7 mouse cellular contexts compared by ENCODE assay signal in the genomic region with DNA sequence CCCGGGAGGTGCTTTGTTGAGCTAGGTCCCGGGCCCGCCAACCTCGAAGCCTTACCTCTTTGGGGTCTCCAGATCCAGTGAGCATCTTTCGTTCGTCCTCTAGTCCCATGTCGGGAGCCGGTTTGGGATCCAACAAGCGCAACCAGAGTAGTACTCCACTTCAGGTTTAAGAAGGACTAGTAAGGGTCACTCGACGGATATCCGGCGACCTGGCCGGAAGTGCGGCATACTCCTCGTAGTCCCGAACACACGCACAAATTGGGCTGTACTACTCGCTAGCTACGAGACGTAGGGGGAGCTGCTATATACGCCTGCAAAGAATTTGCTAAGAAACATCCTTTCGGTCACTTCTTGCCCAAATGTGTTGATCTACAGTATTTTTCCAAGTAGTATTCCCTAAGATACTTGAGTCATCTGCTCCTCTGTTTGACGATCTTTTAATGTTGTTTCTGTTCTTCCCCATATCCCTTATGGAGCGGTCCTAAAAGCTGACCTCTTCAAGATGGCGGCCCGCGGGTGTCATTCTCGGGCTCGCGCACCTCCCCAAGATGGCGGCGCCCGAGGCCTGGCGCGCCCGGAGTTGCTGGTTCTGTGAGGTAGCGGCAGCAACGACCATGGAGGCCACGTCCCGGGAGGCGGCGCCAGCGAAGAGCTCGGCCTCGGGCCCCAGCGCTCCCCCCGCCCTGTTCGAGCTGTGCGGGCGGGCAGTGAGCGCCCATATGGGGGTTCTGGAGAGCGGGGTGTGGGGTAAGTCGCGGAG. TPM values are rescaled to one million over a fixed set of nuclear protein-coding genes. Genes with fewer than 3 reads are reported as not detected.
A peak's percentile ranks its signal among the peaks of the same experiment; 100 is the strongest.
DNase-seq lines count a peak whose midpoint lies in the region; ATAC-seq lines count a peak whose summit lies in the region.

A gene (minus strand): TSS at position 211 of the 760 bp plus-strand sequence.
A gene (plus strand): TSS at position 409 of the 760 bp plus-strand sequence.

- no peaks in the 10 kb centered on the region; the same call in 1 of the 2 replicates for H3K36me3 ChIP-seq in embryonic facial prominence, embryonic 11.5 days (replicated peaks; ENCODE audit: control insufficient read depth, insufficient read depth, low read depth, low read length)
- H3K36me3 ChIP-seq in limb, embryonic 10.5 days = peaks cover 17% of the 10 kb centered on the region
- H3K36me3 ChIP-seq in midbrain, embryonic 13.5 days = peaks cover 8% of the 10 kb centered on the region

- H3K4me2 ChIP-seq in embryonic facial prominence, embryonic 11.5 days (ENCODE audit: low read depth, low read length) = peak within 1 kb of the TSS; percentile 72
- H3K4me2 ChIP-seq in midbrain, embryonic 13.5 days (replicated peaks) = peak within 1 kb of the TSS; percentile 97

- H3K9ac ChIP-seq in embryonic facial prominence, embryonic 11.5 days (replicated peaks; ENCODE audit: low read length) = peak within 1 kb of the TSS; percentile 88
- peak within 1 kb of the TSS; percentile 98 for H3K9ac ChIP-seq in midbrain, embryonic 13.5 days (replicated peaks)

- H3K9me3 ChIP-seq in embryonic facial prominence, embryonic 11.5 days (replicated peaks; ENCODE audit: control insufficient read depth, low read length) = no peaks in the 10 kb centered on the region
- H3K9me3 ChIP-seq in limb, embryonic 10.5 days (replicated peaks) = no peaks in the 10 kb centered on the region
- no peaks in the 10 kb centered on the region for H3K9me3 ChIP-seq in midbrain, embryonic 13.5 days

- H3K4me1 ChIP-seq in embryonic facial prominence, embryonic 11.5 days (ENCODE audit: control insufficient read depth, insufficient read depth, low read length) = no peaks in the 10 kb centered on the region
- H3K4me1 ChIP-seq in limb, embryonic 10.5 days = peaks cover 29% of the 10 kb centered on the region
- peaks cover 36% of the 10 kb centered on the region for H3K4me1 ChIP-seq in midbrain, embryonic 13.5 days (replicated peaks)

- H3K4me3 ChIP-seq in embryonic facial prominence, embryonic 11.5 days (ENCODE audit: low read depth, low read length) = peak within 1 kb of the TSS; percentile 98
- H3K4me3 ChIP-seq in limb, embryonic 10.5 days = peak within 1 kb of the TSS; percentile 96
- H3K4me3 ChIP-seq in midbrain, embryonic 13.5 days (replicated peaks) = peak within 1 kb of the TSS; percentile 97

- peak; percentile 97 for DNase-seq in adrenal gland, postnatal 14 days
- DNase-seq in embryonic facial prominence, embryonic 11.5 days (ENCODE audit: low spot score) = peak; percentile 96
- peak; percentile 94 for DNase-seq in kidney, adult 11 months
- peak; percentile 95 for DNase-seq in limb, embryonic 10.5 days (ENCODE audit: low spot score)
- peak; percentile 88 for DNase-seq in spleen, adult 12 weeks (ENCODE audit: low spot score)

- H3K27ac ChIP-seq in embryonic facial prominence, embryonic 11.5 days (replicated peaks; ENCODE audit: low read depth, low read length) = peak within 1 kb of the TSS; percentile 97
- H3K27ac ChIP-seq in limb, embryonic 10.5 days = peak within 1 kb of the TSS; percentile 98
- H3K27ac ChIP-seq in midbrain, embryonic 13.5 days = peak within 1 kb of the TSS; percentile 96

- H3K27me3 ChIP-seq in embryonic facial prominence, embryonic 11.5 days (ENCODE audit: control insufficient read depth, insufficient read depth, low read length) = no peaks in the 10 kb centered on the region
- no peaks in the 10 kb centered on the region for H3K27me3 ChIP-seq in limb, embryonic 10.5 days (ENCODE audit: low read depth, poor library complexity, severe bottlenecking)
- no peaks in the 10 kb centered on the region for H3K27me3 ChIP-seq in midbrain, embryonic 13.5 days

- ATAC-seq in embryonic facial prominence, embryonic 11.5 days (replicated peaks; ENCODE audit: insufficient number of reproducible peaks, low FRiP score, low TSS enrichment, low read depth) = peak; percentile 90
- ATAC-seq in granulocyte monocyte progenitor cell, adult 5-6 weeks (replicated peaks; ENCODE audit: poor library complexity, severe bottlenecking) = peak; percentile 76
- peak; percentile 94 for ATAC-seq in midbrain, embryonic 13.5 days

- under 1% methylated on average over 55 of the region's 55 CpGs for WGBS in embryonic facial prominence, embryonic 11.5 days
- WGBS in limb, embryonic 10.5 days = under 1% methylated on average over 55 of the region's 55 CpGs
- under 1% methylated on average over 55 of the region's 55 CpGs for WGBS in midbrain, embryonic 13.5 days

RNA-seq across cellular contexts. Expression of the first gene that starts in this region (rescaled TPM):
- 944 and 957 TPM in 2 replicates for total RNA-seq in adrenal gland, postnatal 14 days (2021)
- polyA plus RNA-seq in embryonic facial prominence, embryonic 11.5 days (2014; fragmentation: Nextera tagmentation; extraction: Ambion mirVana) = 445 and 455 TPM in 2 replicates
- total RNA-seq in granulocyte monocyte progenitor cell, adult 5-6 weeks (2014; fragmentation: Nextera tagmentation) = 723 and 784 TPM in 2 replicates
- total RNA-seq in granulocyte monocyte progenitor cell, adult 5-6 weeks (2017) = 360 and 561 TPM in 2 replicates
- polyA plus RNA-seq in limb, embryonic 10.5 days (2016; fragmentation: Nextera tagmentation; extraction: Ambion mirVana) = 486 and 492 TPM in 2 replicates
- polyA plus RNA-seq in midbrain, embryonic 13.5 days (2015; fragmentation: Nextera tagmentation; extraction: Ambion mirVana) = 434 and 439 TPM in 2 replicates

RNA-seq across cellular contexts. Expression of the second gene that starts in this region (rescaled TPM):
- total RNA-seq in adrenal gland, postnatal 14 days (2021) = 61.8 and 67.4 TPM in 2 replicates
- polyA plus RNA-seq in embryonic facial prominence, embryonic 11.5 days (2014; fragmentation: Nextera tagmentation; extraction: Ambion mirVana) = 74.8 and 78.4 TPM in 2 replicates
- total RNA-seq in granulocyte monocyte progenitor cell, adult 5-6 weeks (2014; fragmentation: Nextera tagmentation) = 17.9 and 24.3 TPM in 2 replicates
- 19.2 and 20.7 TPM in 2 replicates for total RNA-seq in granulocyte monocyte progenitor cell, adult 5-6 weeks (2017)
- polyA plus RNA-seq in limb, embryonic 10.5 days (2016; fragmentation: Nextera tagmentation; extraction: Ambion mirVana) = 73.4 and 81.0 TPM in 2 replicates
- polyA plus RNA-seq in midbrain, embryonic 13.5 days (2015; fragmentation: Nextera tagmentation; extraction: Ambion mirVana) = 62.1 and 67.1 TPM in 2 replicates

Comparison
In these comparisons a context has a peak if more than half of its experiments do, and no peak if none do; other contexts are left out.
1. Peak in every context shown above with its lines: DNase-seq, ATAC-seq, H3K4me3 ChIP-seq and H3K27ac ChIP-seq.